Mouse (Mus musculus) ES-E14 (cell line): ENCODE data around the gene Ddx39b. TPM values are rescaled to one million over a fixed set of nuclear protein-coding genes. Genes with fewer than 3 reads are reported as not detected.

ENCODE experiments used
- DNase-seq: peaks from one replicate; pipeline ENCODE4 v3.0.0-alpha.2; 2013; ENCODE audit warnings: low read depth, low spot score
- H3K27ac ChIP-seq: 2 replicates; pipeline ENCODE4 v1.5.1; 2012; ENCODE audit warnings: low read depth, mild to moderate bottlenecking, low read length, moderate library complexity, mixed read lengths; ENCODE audit not compliant: poor library complexity, insufficient read depth, severe bottlenecking
- H3K36me3 ChIP-seq: 2 replicates; pipeline ENCODE4 v1.6.1; 2012; ENCODE audit warnings: mild to moderate bottlenecking, low read length, moderate library complexity, mixed read lengths; ENCODE audit not compliant: control insufficient read depth, poor library complexity, insufficient read depth, severe bottlenecking
- H3K4me1 ChIP-seq, 2 experiments: fragments of 150-350 bp in 1 of 2; sonication (generic) in 1 of 2; 2 replicates each; pipeline ENCODE4 v1.6.1; 2012; ENCODE audit warnings: low read length in 2 of 2, mild to moderate bottlenecking in 1 of 2, mixed read lengths in 1 of 2; ENCODE audit not compliant: control insufficient read depth in 2 of 2, insufficient read depth in 2 of 2, poor library complexity in 1 of 2
- H3K4me3 ChIP-seq, 2 experiments: fragments of 150-350 bp in 1 of 2; sonication (generic) in 1 of 2; 2 replicates each; pipeline ENCODE4 v1.5.1; 2012; ENCODE audit warnings: low read length in 2 of 2, low read depth in 1 of 2, mild to moderate bottlenecking in 1 of 2, mixed read lengths in 1 of 2; ENCODE audit not compliant: insufficient read depth in 1 of 2, poor library complexity in 1 of 2, severe bottlenecking in 1 of 2
- H3K9ac ChIP-seq: 2 replicates; pipeline ENCODE4 v1.6.1; 2012; ENCODE audit warnings: low read depth, mild to moderate bottlenecking, low read length, mixed read lengths; ENCODE audit not compliant: poor library complexity, insufficient read depth, severe bottlenecking
- H3K9me3 ChIP-seq: fragments of 150-350 bp; sonication (generic); 2 replicates; pipeline ENCODE4 v1.6.1; 2012; ENCODE audit warnings: low read depth, mild to moderate bottlenecking, low read length; ENCODE audit not compliant: control insufficient read depth, insufficient read depth
- CHD2 ChIP-seq: IDR thresholded peaks from 2 replicates; pipeline ENCODE4 v1.6.1; 2014; ENCODE audit warnings: mild to moderate bottlenecking, low read depth, low read length, inconsistent platforms
- HCFC1 ChIP-seq: IDR thresholded peaks from 2 replicates; pipeline ENCODE4 v1.6.1; 2012; ENCODE audit warnings: low read length, inconsistent platforms, borderline replicate concordance; ENCODE audit not compliant: insufficient read depth
- MAFK ChIP-seq: IDR thresholded peaks from 2 replicates; pipeline ENCODE4 v1.6.1; 2014; ENCODE audit warnings: mild to moderate bottlenecking, low read depth, low read length, inconsistent platforms; ENCODE audit not compliant: insufficient read depth
- ZC3H11A ChIP-seq: IDR thresholded peaks from 2 replicates; pipeline ENCODE4 v1.6.1; 2012; ENCODE audit warnings: low read depth, mild to moderate bottlenecking, inconsistent platforms, low read length, borderline replicate concordance
- ZNF384 ChIP-seq: IDR thresholded peaks from 2 replicates; pipeline ENCODE4 v1.6.1; 2012; ENCODE audit warnings: low read depth, low read length, inconsistent platforms
- in situ Hi-C, 2 experiments: fragments of 600-800 bp; cut with MboI; formaldehyde crosslinking; loops; one replicate each; pipeline ENCODE4 v1.15.1; 2025; ENCODE audit warnings: low sequenced_read_pairs in 2 of 2, inconsistent platforms in 1 of 2; ENCODE audit not compliant: unreplicated experiment in 2 of 2
- total RNA-seq: library from RNA; depleted of rRNA; stranded (reverse); fragments of 300-350 nt; gene quantifications from 2 replicates; pipeline ENCODE4 v1.2.3, GENCODE M21; 2012

The Ddx39b gene
- total RNA-seq, 1 experiment, result 316 TPM

- in situ Hi-C loops, result no loop called here
- TF ChIP-seq ZC3H11A (no peak), ZNF384 (peak; percentile 72; the same call in 1 of the 2 replicates), CHD2 (no peak), HCFC1 (no peak), MAFK (no peak)
- DNase-seq, result no peak
Measured at GRCm38 (mm10) chr17:35258492-35259478, 17.2 kb downstream of the Ddx39b start.

GRCm38 (mm10) chr17:35259621-35260020, 18.1 kb downstream of the Ddx39b start:
- H3K4me3 ChIP-seq, result no peak overlapping the region
- no peak for DNase-seq
- H3K9me3 ChIP-seq, result no peaks in the 10 kb centered on the region
- TF ChIP-seq ZNF384, result no peak
- TF ChIP-seq ZC3H11A, result no peak
- no peak for TF ChIP-seq HCFC1
- TF ChIP-seq CHD2, result no peak
- TF ChIP-seq MAFK, result no peak
- in situ Hi-C loops, result no loop called here
- H3K9ac ChIP-seq, result no peak overlapping the region
- no peaks in the 10 kb centered on the region for H3K36me3 ChIP-seq
- H3K27ac ChIP-seq, result no peak overlapping the region
- H3K4me1 ChIP-seq, result peaks cover 0 to 7% of the 10 kb centered on the region in 2 experiments; a peak in 2 of 4 replicates

More at GRCm38 (mm10) chr17:35258492-35259478, 17.2 kb downstream of the Ddx39b start:
- Histone ChIP-seq H3K36me3 (peaks cover 2% of the 10 kb centered on the region), H3K9ac (no peak overlapping the region), H3K4me3 (no peak overlapping the region), H3K27ac (no peak overlapping the region), H3K9me3 (no peaks in the 10 kb centered on the region), H3K4me1 (peaks cover 0 to 9% of the 10 kb centered on the region in 2 experiments; a peak in 2 of 4 replicates)

- H3K36me3 ChIP-seq, result no peaks in the 10 kb centered on the region
- DNase-seq, result no peak
- no peak overlapping the region for H3K9ac ChIP-seq
- no peak overlapping the region for H3K27ac ChIP-seq
- no peak overlapping the region for H3K4me3 ChIP-seq
- TF ChIP-seq ZNF384, result no peak
- no peak for TF ChIP-seq CHD2
- no peak for TF ChIP-seq HCFC1
- TF ChIP-seq ZC3H11A, result no peak
- TF ChIP-seq MAFK, result no peak
- in situ Hi-C loops, result no loop called here
- peaks cover 0 to 7% of the 10 kb centered on the region in 2 experiments; a peak in 2 of 4 replicates for H3K4me1 ChIP-seq
- H3K9me3 ChIP-seq, result no peaks in the 10 kb centered on the region
Measured at GRCm38 (mm10) chr17:35261651-35262050, 20.1 kb downstream of the Ddx39b start.

- peak within 1 kb of the TSS; percentile 67 to 87 for H3K4me3 ChIP-seq
- TF ChIP-seq ZC3H11A, result no peak
- no peak for TF ChIP-seq ZNF384
- peak; percentile 94 for TF ChIP-seq CHD2
- H3K9ac ChIP-seq, result peak within 1 kb of the TSS; percentile 82
- peaks cover 0 to 7% of the 10 kb centered on the region in 2 experiments; a peak in 2 of 4 replicates for H3K4me1 ChIP-seq
- H3K36me3 ChIP-seq, result no peaks in the 10 kb centered on the region
- no peaks in the 10 kb centered on the region for H3K9me3 ChIP-seq
- in situ Hi-C loops, result no loop called here
- DNase-seq, result no peak
- no peak within 1 kb of the TSS for H3K27ac ChIP-seq
Measured at GRCm38 (mm10) chr17:35262664-35263522, 21.3 kb downstream of the Ddx39b start, which contains the start of gene H2-D1. H2-D1 (plus strand) TSS chr17:35262730.
